ENCODE assay signal across 21 mouse cellular contexts in genomic region chr14:18574756-18575155, GRCm38 (mm10).
A peak's percentile ranks its signal among the peaks of the same experiment; 100 is the strongest.
DNase-seq lines count a peak whose midpoint lies in the region; ATAC-seq and TF ChIP-seq lines count a peak whose summit lies in the region.
"Had no signal": no experiment of that assay in that cellular context is flagged by ENCODE, and none has a peak within 500 bp of the region (broad histone marks: within the 10 kb centered on the region; RNA-seq: fewer than 3 reads in every experiment).

No protein-coding gene starts in this region.

- 55% methylated on average over 2 of the region's 2 CpGs for WGBS in hindbrain, postnatal 0 days
- WGBS in hindbrain, embryonic 12.5 days = 63% methylated on average over 1 of the region's 2 CpGs
- 48% methylated on average over 1 of the region's 2 CpGs for WGBS in midbrain, postnatal 0 days
- WGBS in midbrain, embryonic 14.5 days = 78% methylated on average over 2 of the region's 2 CpGs
- WGBS in intestine, embryonic 16.5 days = 63% methylated on average over 2 of the region's 2 CpGs

- H3K4me2 ChIP-seq in hindbrain, postnatal 0 days (ENCODE audit: low read depth, low read length) = no peak overlapping the region
- H3K4me2 ChIP-seq in hindbrain, embryonic 12.5 days (replicated peaks) = no peak overlapping the region
- no peak overlapping the region for H3K4me2 ChIP-seq in midbrain, postnatal 0 days (ENCODE audit: low read depth, low read length, poor library complexity, severe bottlenecking)
- no peak overlapping the region for H3K4me2 ChIP-seq in midbrain, embryonic 14.5 days (ENCODE audit: low read length)
- no peak overlapping the region for H3K4me2 ChIP-seq in intestine, embryonic 16.5 days (ENCODE audit: low read depth, low read length)
- H3K4me2 ChIP-seq: embryonic facial prominence, embryonic 13.5 days; heart, embryonic 11.5 days; hindbrain, embryonic 14.5 days had no signal

- ATAC-seq in hindbrain, postnatal 0 days = peak; percentile 53; the same call in 1 of the 2 replicates
- no peak for ATAC-seq in hindbrain, embryonic 12.5 days (ENCODE audit: low FRiP score)
- ATAC-seq in midbrain, postnatal 0 days (ENCODE audit: low FRiP score) = no peak
- ATAC-seq in midbrain, embryonic 14.5 days (ENCODE audit: low FRiP score, low TSS enrichment) = no peak
- ATAC-seq in intestine, embryonic 16.5 days = peak; percentile 62
- ATAC-seq: CD4-positive, CD25-positive, alpha-beta regulatory T cell, adult 4 months had no signal

- H3K27ac ChIP-seq in hindbrain, postnatal 0 days = no peak overlapping the region
- no peak overlapping the region for H3K27ac ChIP-seq in hindbrain, embryonic 12.5 days
- peak overlapping the region; percentile 6; the same call in 1 of the 2 replicates for H3K27ac ChIP-seq in midbrain, postnatal 0 days (ENCODE audit: low read depth, low read length)
- no peak overlapping the region for H3K27ac ChIP-seq in midbrain, embryonic 14.5 days (replicated peaks; ENCODE audit: low read depth, low read length)
- H3K27ac ChIP-seq in intestine, embryonic 16.5 days (ENCODE audit: low read length) = no peak overlapping the region
- H3K27ac ChIP-seq: embryonic facial prominence, embryonic 13.5 days; hindbrain, embryonic 10.5 days; hindbrain, embryonic 14.5 days had no signal

- no peaks in the 10 kb centered on the region for H3K9me3 ChIP-seq in hindbrain, postnatal 0 days (ENCODE audit: low read length)
- H3K9me3 ChIP-seq in hindbrain, embryonic 12.5 days (replicated peaks) = no peaks in the 10 kb centered on the region
- no peaks in the 10 kb centered on the region for H3K9me3 ChIP-seq in midbrain, postnatal 0 days (ENCODE audit: low read length)
- H3K9me3 ChIP-seq in midbrain, embryonic 14.5 days (ENCODE audit: control insufficient read depth, low read length) = no peaks in the 10 kb centered on the region
- H3K9me3 ChIP-seq in intestine, embryonic 16.5 days (ENCODE audit: control insufficient read depth, low read length) = no peaks in the 10 kb centered on the region
- H3K9me3 ChIP-seq: embryonic facial prominence, embryonic 13.5 days; hindbrain, embryonic 10.5 days had no signal

- H3K27me3 ChIP-seq in hindbrain, postnatal 0 days (ENCODE audit: insufficient read depth, low read length) = no peaks in the 10 kb centered on the region
- H3K27me3 ChIP-seq in hindbrain, embryonic 12.5 days = peaks cover 29% of the 10 kb centered on the region
- no peaks in the 10 kb centered on the region for H3K27me3 ChIP-seq in midbrain, postnatal 0 days (ENCODE audit: insufficient read depth, low read length)
- no peaks in the 10 kb centered on the region for H3K27me3 ChIP-seq in midbrain, embryonic 14.5 days (ENCODE audit: control insufficient read depth, insufficient read depth, low read length)
- H3K27me3 ChIP-seq in intestine, embryonic 16.5 days (replicated peaks; ENCODE audit: control insufficient read depth, insufficient read depth, low read length) = no peaks in the 10 kb centered on the region
- H3K27me3 ChIP-seq: embryonic facial prominence, embryonic 13.5 days had no signal

- no peak overlapping the region for H3K4me3 ChIP-seq in hindbrain, postnatal 0 days (ENCODE audit: low read length)
- no peak overlapping the region for H3K4me3 ChIP-seq in hindbrain, embryonic 12.5 days
- H3K4me3 ChIP-seq in midbrain, postnatal 0 days (ENCODE audit: low read depth, low read length) = no peak overlapping the region
- H3K4me3 ChIP-seq in midbrain, embryonic 14.5 days (replicated peaks; ENCODE audit: low read depth, low read length) = no peak overlapping the region
- no peak overlapping the region for H3K4me3 ChIP-seq in intestine, embryonic 16.5 days (ENCODE audit: low read length)
- H3K4me3 ChIP-seq: embryonic facial prominence, embryonic 13.5 days; erythroblast, embryonic 14.5 days; hindbrain, embryonic 10.5 days had no signal

- no peak for TF ChIP-seq CTCF in hindbrain, postnatal 0 days (IDR thresholded peaks at IDR 0.05; ENCODE audit: low read depth)
- no peak for TF ChIP-seq CTCF in midbrain, postnatal 0 days (IDR thresholded peaks at IDR 0.05)

- no peaks in the 10 kb centered on the region for H3K36me3 ChIP-seq in hindbrain, postnatal 0 days (ENCODE audit: insufficient read depth, low read length)
- no peaks in the 10 kb centered on the region for H3K36me3 ChIP-seq in hindbrain, embryonic 12.5 days
- no peaks in the 10 kb centered on the region for H3K36me3 ChIP-seq in midbrain, postnatal 0 days (ENCODE audit: insufficient read depth, low read length)
- no peaks in the 10 kb centered on the region for H3K36me3 ChIP-seq in midbrain, embryonic 14.5 days (ENCODE audit: control insufficient read depth, insufficient read depth, low read length)
- H3K36me3 ChIP-seq in intestine, embryonic 16.5 days (ENCODE audit: control insufficient read depth, insufficient read depth, low read length) = no peaks in the 10 kb centered on the region
- H3K36me3 ChIP-seq: embryonic facial prominence, embryonic 13.5 days; hindbrain, embryonic 10.5 days had no signal

- 0 out of 2 replicates have a peak, but pooled peaks cover 3% of the 10 kb centered on the region for H3K4me1 ChIP-seq in hindbrain, postnatal 0 days (ENCODE audit: insufficient read depth, low read length)
- H3K4me1 ChIP-seq in hindbrain, embryonic 12.5 days = peaks cover 6% of the 10 kb centered on the region; the same call in 1 of the 2 replicates
- H3K4me1 ChIP-seq in midbrain, postnatal 0 days (ENCODE audit: insufficient read depth, low read length) = no peaks in the 10 kb centered on the region
- H3K4me1 ChIP-seq in midbrain, embryonic 14.5 days (ENCODE audit: control insufficient read depth, insufficient read depth, low read length) = no peaks in the 10 kb centered on the region
- H3K4me1 ChIP-seq in intestine, embryonic 16.5 days (ENCODE audit: control insufficient read depth, insufficient read depth, low read length) = no peaks in the 10 kb centered on the region
- H3K4me1 ChIP-seq: embryonic facial prominence, embryonic 13.5 days had no signal

- no peak overlapping the region for H3K9ac ChIP-seq in hindbrain, postnatal 0 days (replicated peaks; ENCODE audit: low read length)
- H3K9ac ChIP-seq in hindbrain, embryonic 12.5 days = no peak overlapping the region
- H3K9ac ChIP-seq in midbrain, postnatal 0 days (replicated peaks; ENCODE audit: low read length, poor library complexity, severe bottlenecking) = no peak overlapping the region
- no peak overlapping the region for H3K9ac ChIP-seq in midbrain, embryonic 14.5 days (replicated peaks; ENCODE audit: low read length)
- H3K9ac ChIP-seq in intestine, embryonic 16.5 days (ENCODE audit: low read depth, low read length) = no peak overlapping the region
- H3K9ac ChIP-seq: embryonic facial prominence, embryonic 13.5 days; forebrain, postnatal 0 days; hindbrain, embryonic 14.5 days had no signal

- no peak for DNase-seq in hindbrain, postnatal 0 days (ENCODE audit: low spot score)
- no peak for DNase-seq in midbrain, postnatal 0 days (ENCODE audit: low spot score)
- no peak for DNase-seq in midbrain, embryonic 14.5 days
- DNase-seq in frontal cortex, postnatal 36 days (ENCODE audit: low spot score in 2 of 2) = no peak
- DNase-seq: adrenal gland, adult 2 months; adrenal gland, postnatal 14 days; cerebellum, adult 11 months; cerebellum, adult 2 months; cerebellum, adult 9-11 months; cerebellum, postnatal 25 days; forebrain, postnatal 0 days; gastrocnemius, postnatal 25 days; heart, postnatal 36 days had no signal

Comparison
In these comparisons a context has a peak if more than half of its experiments do, and no peak if none do; other contexts are left out.
1. ATAC-seq: peak in hindbrain, postnatal 0 days (single experiment) and intestine, embryonic 16.5 days (single experiment); none in hindbrain, embryonic 12.5 days (single experiment), midbrain, postnatal 0 days (single experiment) and midbrain, embryonic 14.5 days (single experiment).